Mouse (Mus musculus): ENCODE results near the gene Ppm1l. TPM values are rescaled to one million over a fixed set of nuclear protein-coding genes. Genes with fewer than 3 reads are reported as not detected.

Ppm1l gene
- total and polyA plus RNA-seq, 3 experiments: not detected

DNA sequence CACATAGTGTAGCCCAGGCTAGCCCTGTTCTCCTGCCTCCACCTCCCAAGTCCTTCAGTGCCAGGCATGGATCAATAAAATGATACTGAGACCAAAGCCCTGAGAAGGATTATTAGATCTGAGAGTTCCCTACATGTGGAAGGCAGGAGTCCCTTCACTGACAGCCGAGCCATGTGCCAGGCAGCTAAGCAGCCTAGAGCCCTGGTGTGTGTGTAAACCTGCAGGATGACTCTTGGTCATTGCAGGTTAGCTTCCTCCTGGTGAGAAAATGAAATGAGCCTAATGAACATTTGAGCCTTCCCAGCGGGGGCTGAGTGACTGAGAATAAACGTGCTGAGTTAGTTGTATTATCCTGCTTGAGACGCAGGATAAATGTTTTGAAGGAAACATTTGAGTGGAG is 232.9 kb downstream of the Ppm1l start:
- Histone ChIP-seq H3K27me3 (ENCODE audit: control insufficient read depth in 1 of 2, insufficient read depth in 2 of 2, low read length in 2 of 2) (no peaks in the 10 kb centered on the region; a peak in 1 of 4 replicates), H3K9ac (ENCODE audit: control insufficient read depth, low read depth, low read length, poor library complexity, severe bottlenecking) (no peak overlapping the region), H3K4me1 (ENCODE audit: control insufficient read depth in 1 of 2, insufficient read depth in 2 of 2, low read length in 2 of 2) (no peaks in the 10 kb centered on the region), H3K4me3 (ENCODE audit: control insufficient read depth in 1 of 2, insufficient read depth in 1 of 2, low read depth in 2 of 2, low read length in 2 of 2) (no peak overlapping the region), H3K27ac (ENCODE audit: control insufficient read depth, low read depth, low read length) (no peak overlapping the region), H3K79me2 (ENCODE audit: control insufficient read depth, insufficient read depth, low read length, poor library complexity) (no peaks in the 10 kb centered on the region), H3K36me3 (ENCODE audit: control insufficient read depth in 1 of 2, insufficient read depth in 2 of 2, low read length in 2 of 2) (no peaks in the 10 kb centered on the region), H3K9me3 (replicated peaks; ENCODE audit: insufficient read depth, low read length) (no peaks in the 10 kb centered on the region)
- TF ChIP-seq SMC3 (IDR thresholded peaks at IDR 0.05; ENCODE audit: low read depth, low read length) (no peak), CHD2 (IDR thresholded peaks at IDR 0.05; ENCODE audit: low read length) (no peak), NELFE (IDR thresholded peaks at IDR 0.05; ENCODE audit: low read depth, low read length) (no peak), MYC (IDR thresholded peaks at IDR 0.05; ENCODE audit: low read depth, low read length) (no peak)
- DNase-seq (ENCODE audit: low read depth, low spot score): no peak

DNA sequence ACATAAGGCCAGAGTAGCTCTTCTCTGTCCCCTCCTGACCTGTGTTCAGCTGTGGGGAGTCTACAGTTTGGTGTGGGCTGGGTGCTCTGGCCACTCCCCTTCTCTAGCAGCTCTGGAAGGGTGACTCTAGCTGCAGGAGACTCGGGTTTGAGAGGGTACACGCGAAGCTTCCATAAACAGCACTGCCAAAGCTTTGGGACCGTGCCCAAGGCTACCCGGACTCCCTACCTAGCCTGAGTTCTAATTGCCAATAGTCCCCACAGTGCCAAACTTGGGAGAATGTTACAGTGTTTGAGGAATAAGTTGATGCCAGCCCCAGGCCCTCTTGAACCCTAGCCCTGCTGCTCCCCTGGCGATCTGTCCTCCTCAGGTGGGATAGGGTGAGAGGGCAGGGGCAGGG is 238.8 kb downstream of the Ppm1l start:
- no peak overlapping the region for H3K27ac ChIP-seq (ENCODE audit: control insufficient read depth, low read depth, low read length)
- no peak overlapping the region for H3K4me3 ChIP-seq (ENCODE audit: control insufficient read depth in 1 of 2, insufficient read depth in 1 of 2, low read depth in 2 of 2, low read length in 2 of 2)
- no peaks in the 10 kb centered on the region for H3K9me3 ChIP-seq (replicated peaks; ENCODE audit: insufficient read depth, low read length)
- no peak for DNase-seq (ENCODE audit: low read depth, low spot score)
- no peaks in the 10 kb centered on the region for H3K36me3 ChIP-seq (ENCODE audit: control insufficient read depth in 1 of 2, insufficient read depth in 2 of 2, low read length in 2 of 2)
- TF ChIP-seq JUND (IDR thresholded peaks at IDR 0.05; ENCODE audit: low read depth, low read length) (no peak), CHD1 (IDR thresholded peaks at IDR 0.05; ENCODE audit: low read depth, low read length) (no peak), CTCF (IDR thresholded peaks at IDR 0.05 in 2 of 3, conservative IDR thresholded peaks at IDR 0.05 in 1 of 3; ENCODE audit: control insufficient read depth in 1 of 3, insufficient read depth in 1 of 3, low read depth in 2 of 3, low read length in 3 of 3, poor library complexity in 1 of 3, severe bottlenecking in 1 of 3) (no peak), RAD21 (IDR thresholded peaks at IDR 0.05; ENCODE audit: low read depth, low read length) (no peak), USF1 (IDR thresholded peaks at IDR 0.05; ENCODE audit: low read depth, low read length) (no peak), MAFK (IDR thresholded peaks at IDR 0.05; ENCODE audit: borderline replicate concordance, low read depth, low read length) (no peak), SIN3A (IDR thresholded peaks at IDR 0.05; ENCODE audit: low read length) (no peak), CHD2 (IDR thresholded peaks at IDR 0.05; ENCODE audit: low read length) (no peak), MAX (IDR thresholded peaks at IDR 0.05; ENCODE audit: low read length) (no peak), NELFE (IDR thresholded peaks at IDR 0.05; ENCODE audit: low read depth, low read length) (no peak), BHLHE40 (IDR thresholded peaks at IDR 0.05; ENCODE audit: borderline replicate concordance, low read depth, low read length) (no peak), POLR2AphosphoS5 (IDR thresholded peaks at IDR 0.05; ENCODE audit: borderline replicate concordance, low read depth, low read length) (no peak)
- H3K9ac ChIP-seq (ENCODE audit: control insufficient read depth, low read depth, low read length, poor library complexity, severe bottlenecking): no peak overlapping the region
- no peaks in the 10 kb centered on the region for H3K79me2 ChIP-seq (ENCODE audit: control insufficient read depth, insufficient read depth, low read length, poor library complexity)
- no peaks in the 10 kb centered on the region for H3K4me1 ChIP-seq (ENCODE audit: control insufficient read depth in 1 of 2, insufficient read depth in 2 of 2, low read length in 2 of 2)
- no peaks in the 10 kb centered on the region; a peak in 1 of 4 replicates for H3K27me3 ChIP-seq (ENCODE audit: control insufficient read depth in 1 of 2, insufficient read depth in 2 of 2, low read length in 2 of 2)

DNA sequence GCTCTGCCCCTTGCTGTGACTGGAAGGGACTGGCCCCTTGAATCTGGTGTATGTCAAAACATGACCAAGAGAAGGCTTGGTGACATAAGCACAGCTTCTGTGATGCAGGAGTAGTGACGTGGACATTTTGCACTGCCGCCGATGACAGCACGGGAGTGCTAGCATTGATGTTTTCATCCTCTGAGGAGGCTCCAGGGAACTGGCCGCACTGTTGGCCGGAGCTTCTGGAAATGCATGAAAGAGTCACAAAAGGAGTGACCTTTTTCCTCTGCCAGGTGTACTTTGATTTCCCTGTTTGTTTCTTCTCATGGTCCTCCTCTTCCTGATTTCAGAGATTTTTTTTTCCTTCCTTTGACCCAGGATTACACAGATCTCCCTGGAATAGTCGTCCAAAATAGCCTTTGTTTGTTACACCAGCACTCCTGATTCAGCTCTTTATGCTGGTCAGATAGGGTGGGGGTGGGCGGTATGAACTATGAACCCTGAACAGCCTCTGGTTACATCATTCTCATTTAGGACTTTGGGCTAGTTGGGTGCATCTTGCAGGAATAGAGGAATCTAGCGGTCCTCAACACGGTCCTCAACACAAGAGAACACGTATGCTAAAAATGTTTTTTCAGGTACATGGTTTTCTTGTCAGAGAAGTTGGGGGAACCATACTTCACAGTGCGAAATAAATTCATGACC is 239.6 kb downstream of the Ppm1l start:
- no peak for TF ChIP-seq ZC3H11A (IDR thresholded peaks at IDR 0.05; ENCODE audit: low read depth, low read length)
- no peak for TF ChIP-seq USF2 (IDR thresholded peaks at IDR 0.05; ENCODE audit: borderline replicate concordance in 1 of 2, insufficient read depth in 1 of 2, low read depth in 1 of 2, low read length in 2 of 2)
- no peak for TF ChIP-seq GABPA (IDR thresholded peaks at IDR 0.05; ENCODE audit: low read depth, low read length)
- no peak for TF ChIP-seq MAX (IDR thresholded peaks at IDR 0.05; ENCODE audit: low read length)
- TF ChIP-seq GATA1 (IDR thresholded peaks at IDR 0.05; ENCODE audit: low read depth, low read length): no peak
- no peak for TF ChIP-seq SIN3A (IDR thresholded peaks at IDR 0.05; ENCODE audit: low read length)
- Histone ChIP-seq H3K4me1 (ENCODE audit: control insufficient read depth in 1 of 2, insufficient read depth in 2 of 2, low read length in 2 of 2) (no peaks in the 10 kb centered on the region), H3K9ac (ENCODE audit: control insufficient read depth, low read depth, low read length, poor library complexity, severe bottlenecking) (no peak overlapping the region), H3K79me2 (ENCODE audit: control insufficient read depth, insufficient read depth, low read length, poor library complexity) (no peaks in the 10 kb centered on the region), H3K27ac (ENCODE audit: control insufficient read depth, low read depth, low read length) (no peak overlapping the region), H3K4me3 (ENCODE audit: control insufficient read depth in 1 of 2, insufficient read depth in 1 of 2, low read depth in 2 of 2, low read length in 2 of 2) (no peak overlapping the region), H3K27me3 (ENCODE audit: control insufficient read depth in 1 of 2, insufficient read depth in 2 of 2, low read length in 2 of 2) (no peaks in the 10 kb centered on the region; a peak in 1 of 4 replicates), H3K9me3 (replicated peaks; ENCODE audit: insufficient read depth, low read length) (no peaks in the 10 kb centered on the region), H3K36me3 (ENCODE audit: control insufficient read depth in 1 of 2, insufficient read depth in 2 of 2, low read length in 2 of 2) (no peaks in the 10 kb centered on the region)
- DNase-seq (ENCODE audit: low read depth, low spot score): no peak
